Mouse (Mus musculus) cortical plate, adult 2 months (tissue): ENCODE measurements around the gene Daglb. TPM values are rescaled to one million over a fixed set of nuclear protein-coding genes. Genes with fewer than 3 reads are reported as not detected.

Experiments
- H3K27ac ChIP-seq: fragments of 200-500 bp; 2 replicates; pipeline ENCODE4 v1.5.1; 2012; ENCODE audit warnings: low read length, control low read depth, inconsistent platforms; ENCODE audit not compliant: insufficient read depth
- H3K4me1 ChIP-seq: fragments of 200-500 bp; 2 replicates; pipeline ENCODE4 v1.6.1; 2011; ENCODE audit warnings: low read length; ENCODE audit not compliant: control insufficient read depth, insufficient read depth
- H3K4me3 ChIP-seq: fragments of 200-500 bp; 2 replicates; pipeline ENCODE4 v1.5.1; 2011; ENCODE audit warnings: mild to moderate bottlenecking, low read length, control low read depth; ENCODE audit not compliant: insufficient read depth
- CTCF ChIP-seq: fragments of 200-500 bp; IDR thresholded peaks from 2 replicates; pipeline ENCODE4 v1.5.1; 2011; ENCODE audit warnings: mild to moderate bottlenecking, control low read depth, low read length; ENCODE audit not compliant: insufficient read depth; ENCODE audit errors: extremely low read depth
- POLR2A ChIP-seq: fragments of 200-500 bp; IDR thresholded peaks from 2 replicates; pipeline ENCODE4 v1.6.1; 2011; ENCODE audit warnings: mild to moderate bottlenecking, low read length, control low read depth; ENCODE audit not compliant: insufficient read depth; ENCODE audit errors: extremely low read depth
- polyA plus RNA-seq: library from polyadenylated mRNA; depleted of rRNA; stranded (reverse); fragments of >200 nt; gene quantifications from 2 replicates; pipeline ENCODE4 v1.2.3, GENCODE M21; 2012

Gene Daglb
- polyA plus RNA-seq, 1 experiment, result 30.4 TPM

GRCm38 (mm10) chr5:143511577-143511976 is 47.2 kb downstream of the Daglb start:
- peaks cover 4% of the 10 kb centered on the region; the same call in 1 of the 2 replicates for H3K4me1 ChIP-seq
- no peak overlapping the region for H3K4me3 ChIP-seq
- no peak overlapping the region for H3K27ac ChIP-seq
- TF ChIP-seq POLR2A (no peak), CTCF (no peak)

GRCm38 (mm10) chr5:143512305-143512704 is 47.9 kb downstream of the Daglb start:
- no peak overlapping the region for H3K27ac ChIP-seq
- TF ChIP-seq POLR2A, result no peak
- no peak for TF ChIP-seq CTCF
- peaks cover 4% of the 10 kb centered on the region; the same call in 1 of the 2 replicates for H3K4me1 ChIP-seq

GRCm38 (mm10) chr5:143514878-143515277 is 50.5 kb downstream of the Daglb start:
- H3K4me3 ChIP-seq, result no peak overlapping the region
- no peak overlapping the region for H3K27ac ChIP-seq
- TF ChIP-seq POLR2A (no peak), CTCF (no peak)
- peaks cover 6% of the 10 kb centered on the region for H3K4me1 ChIP-seq

More at GRCm38 (mm10) chr5:143512305-143512704, 47.9 kb downstream of the Daglb start:
- no peak overlapping the region for H3K4me3 ChIP-seq

- Histone ChIP-seq H3K27ac (no peak overlapping the region), H3K4me1 (peaks cover 6% of the 10 kb centered on the region), H3K4me3 (no peak overlapping the region)
- TF ChIP-seq CTCF, result no peak
- TF ChIP-seq POLR2A, result no peak
Observed at GRCm38 (mm10) chr5:143517005-143517404, 52.6 kb downstream of the Daglb start.

GRCm38 (mm10) chr5:143517436-143517835 is 53.1 kb downstream of the Daglb start:
- H3K4me1 ChIP-seq, result peaks cover 6% of the 10 kb centered on the region
- H3K4me3 ChIP-seq, result no peak overlapping the region
- no peak overlapping the region for H3K27ac ChIP-seq
- TF ChIP-seq CTCF (no peak), POLR2A (no peak)

GRCm38 (mm10) chr5:143518045-143518591 is 53.7 kb downstream of the Daglb start:
- no peak for TF ChIP-seq POLR2A
- TF ChIP-seq CTCF, result no peak
- no peak overlapping the region for H3K27ac ChIP-seq
- no peak overlapping the region for H3K4me3 ChIP-seq

DNA sequence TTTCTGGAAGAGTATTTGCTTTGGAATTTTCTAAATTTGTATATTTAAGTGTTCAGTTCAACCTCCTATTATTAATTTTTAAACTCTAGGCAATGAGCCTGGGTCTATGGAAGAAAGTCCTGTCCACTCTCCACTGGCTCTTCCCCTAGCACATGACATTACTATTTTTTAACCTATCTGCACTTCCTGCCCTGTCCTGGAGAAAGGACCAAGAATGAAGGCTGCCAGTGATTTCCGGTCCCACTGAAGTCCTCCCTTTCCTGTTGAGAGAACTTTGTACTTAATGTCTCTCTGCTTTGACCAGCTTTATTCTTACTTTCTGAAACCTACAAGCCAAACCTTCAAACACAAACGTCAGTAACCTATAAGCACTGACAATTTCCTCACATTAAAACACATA is 56.0 kb downstream of the Daglb start:
- TF ChIP-seq CTCF (no peak), POLR2A (no peak)
- peaks cover 12% of the 10 kb centered on the region for H3K4me1 ChIP-seq
- H3K27ac ChIP-seq, result no peak overlapping the region; the same call in 1 of the 2 replicates
- H3K4me3 ChIP-seq, result no peak overlapping the region

More at GRCm38 (mm10) chr5:143518045-143518591, 53.7 kb downstream of the Daglb start:
- H3K4me1 ChIP-seq, result peaks cover 6% of the 10 kb centered on the region

DNA sequence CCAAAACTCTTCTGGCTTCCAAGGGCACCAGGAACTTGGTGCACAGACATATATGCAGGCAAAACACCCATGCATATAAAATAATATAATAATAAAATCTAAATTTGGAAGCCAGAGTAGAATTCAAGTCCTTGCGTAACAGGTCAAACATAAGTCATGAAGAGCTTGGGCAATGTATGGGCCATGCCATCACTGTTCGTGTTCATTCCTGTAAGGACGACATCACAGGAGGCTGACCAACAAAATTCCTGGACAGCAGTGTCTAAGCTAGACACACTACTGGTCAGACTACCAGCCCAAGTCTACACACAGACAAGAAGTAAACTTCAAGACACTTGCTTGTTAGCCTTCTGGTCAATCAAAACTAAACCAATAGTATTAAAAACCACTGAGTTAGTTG is 58.5 kb downstream of the Daglb start:
- Histone ChIP-seq H3K4me3 (no peak overlapping the region), H3K4me1 (peaks cover 16% of the 10 kb centered on the region), H3K27ac (no peak overlapping the region)
- TF ChIP-seq CTCF (no peak), POLR2A (no peak)

- no peak for TF ChIP-seq POLR2A
- no peak for TF ChIP-seq CTCF
- Histone ChIP-seq H3K27ac (no peak overlapping the region), H3K4me1 (peaks cover 11% of the 10 kb centered on the region), H3K4me3 (peak overlapping the region; percentile 65; the same call in 1 of the 2 replicates)
Observed at GRCm38 (mm10) chr5:143525454-143526225, 61.3 kb downstream of the Daglb start.

GRCm38 (mm10) chr5:143526698-143527331 is 62.4 kb downstream of the Daglb start:
- Histone ChIP-seq H3K4me3 (peak overlapping the region; percentile 65), H3K27ac (peak overlapping the region; percentile 99; the same call in 1 of the 2 replicates), H3K4me1 (peaks cover 11% of the 10 kb centered on the region)
- TF ChIP-seq POLR2A (no peak), CTCF (no peak)
